Mouse (Mus musculus): ENCODE data around the gene Kif1c. TPM values are rescaled to one million over a fixed set of nuclear protein-coding genes. Genes with fewer than 3 reads are reported as not detected.
"Not testable (repeated sequence)": the region's sequence is repeated elsewhere in the genome, so short reads cannot be mapped to it uniquely, and the experiment has no call there.

Gene Kif1c
- polyA plus RNA-seq, 1 experiment from 2014 or later, result 4.9 TPM

DNA sequence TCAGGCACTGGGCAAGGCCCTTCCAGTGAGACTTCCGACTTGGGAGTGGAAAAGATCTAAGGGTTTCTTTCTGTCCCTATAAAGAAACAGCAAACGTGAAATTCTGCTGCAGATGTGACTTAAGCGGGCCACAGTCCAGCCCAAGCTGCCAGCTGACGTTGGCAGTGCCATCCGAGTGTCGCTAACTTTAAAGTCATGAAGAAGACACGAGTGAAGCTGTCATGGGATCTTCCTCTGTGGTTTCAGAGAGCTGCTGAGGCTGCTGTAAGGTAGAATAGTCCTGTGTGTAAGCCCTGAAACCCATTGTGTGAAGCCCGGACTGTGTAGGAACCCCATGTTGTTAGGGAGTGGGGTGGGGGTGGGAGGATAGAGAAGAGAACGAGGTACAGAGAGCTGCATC lies 62.3 kb downstream of the Kif1c start:
- no peak overlapping the region for H3K9ac ChIP-seq
- WGBS, result 84% methylated on average over 9 of the region's 9 CpGs
- H3K4me1 ChIP-seq (replicated peaks; ENCODE audit: control insufficient read depth, insufficient read depth, low read length), result peaks cover 18% of the 10 kb centered on the region
- DNase-seq (ENCODE audit: low spot score), result no peak
- no peaks in the 10 kb centered on the region for H3K9me3 ChIP-seq (ENCODE audit: control insufficient read depth, low read length)
- H3K27me3 ChIP-seq (ENCODE audit: control insufficient read depth, insufficient read depth, low read length), result no peaks in the 10 kb centered on the region
- no peaks in the 10 kb centered on the region for H3K36me3 ChIP-seq (replicated peaks; ENCODE audit: control insufficient read depth, insufficient read depth)
- H3K4me2 ChIP-seq (replicated peaks), result no peak overlapping the region
- H3K27ac ChIP-seq, result no peak overlapping the region
- no peak for ATAC-seq (ENCODE audit: low FRiP score)
- H3K4me3 ChIP-seq (replicated peaks; ENCODE audit: low read length), result no peak overlapping the region

DNA sequence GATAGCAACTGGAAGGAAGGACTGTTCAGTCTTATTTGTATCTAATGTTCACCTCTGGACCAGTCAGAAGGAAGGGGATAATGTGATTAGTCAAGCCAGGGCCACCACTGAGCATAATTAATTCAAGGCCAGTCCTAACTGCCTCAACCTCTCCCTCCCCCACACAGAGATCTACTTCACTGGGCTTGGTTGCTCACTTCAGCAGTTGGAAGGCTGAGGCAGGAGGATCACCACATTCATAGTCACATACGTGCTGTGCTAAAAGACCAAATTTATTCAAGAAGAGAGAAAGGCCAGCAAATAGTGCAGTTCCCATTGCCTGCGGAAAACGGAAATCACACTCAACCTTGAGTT lies 63.2 kb downstream of the Kif1c start:
- no peaks in the 10 kb centered on the region for H3K27me3 ChIP-seq (ENCODE audit: control insufficient read depth, insufficient read depth, low read length)
- DNase-seq (ENCODE audit: low spot score) (peak; percentile 51), ATAC-seq (ENCODE audit: low FRiP score) (no peak)
- peak overlapping the region; percentile 83 for H3K27ac ChIP-seq
- no peaks in the 10 kb centered on the region for H3K9me3 ChIP-seq (ENCODE audit: control insufficient read depth, low read length)
- peaks cover 18% of the 10 kb centered on the region for H3K4me1 ChIP-seq (replicated peaks; ENCODE audit: control insufficient read depth, insufficient read depth, low read length)
- H3K36me3 ChIP-seq (replicated peaks; ENCODE audit: control insufficient read depth, insufficient read depth), result peaks cover 6% of the 10 kb centered on the region; the same call in 1 of the 2 replicates
- peak overlapping the region; percentile 83 for H3K9ac ChIP-seq
- peak overlapping the region; percentile 77 for H3K4me3 ChIP-seq (replicated peaks; ENCODE audit: low read length)
- 27% methylated on average over 3 of the region's 3 CpGs for WGBS
- peak overlapping the region; percentile 84 for H3K4me2 ChIP-seq (replicated peaks)

GRCm38 (mm10) chr11:70763936-70764808 lies 63.8 kb downstream of the Kif1c start, which contains the start of gene Zfp3:
TSS of gene Zfp3 (plus strand) at chr11:70764209.
- Histone ChIP-seq H3K27me3 (ENCODE audit: control insufficient read depth, insufficient read depth, low read length) (no peaks in the 10 kb centered on the region), H3K4me3 (replicated peaks; ENCODE audit: low read length) (peak within 1 kb of the TSS; percentile 77), H3K4me1 (replicated peaks; ENCODE audit: control insufficient read depth, insufficient read depth, low read length) (peaks cover 18% of the 10 kb centered on the region), H3K9me3 (ENCODE audit: control insufficient read depth, low read length) (no peaks in the 10 kb centered on the region), H3K36me3 (replicated peaks; ENCODE audit: control insufficient read depth, insufficient read depth) (peaks cover 6% of the 10 kb centered on the region; the same call in 1 of the 2 replicates), H3K27ac (peak within 1 kb of the TSS; percentile 83), H3K4me2 (replicated peaks) (peak within 1 kb of the TSS; percentile 84), H3K9ac (peak within 1 kb of the TSS; percentile 83)
- peak; percentile 88 for ATAC-seq (ENCODE audit: low FRiP score)
- under 1% methylated on average over 78 of the region's 78 CpGs for WGBS
- DNase-seq (ENCODE audit: low spot score), result peak; percentile 65

- Histone ChIP-seq H3K4me3 (replicated peaks; ENCODE audit: low read length) (no peak overlapping the region), H3K27ac (no peak overlapping the region), H3K36me3 (replicated peaks; ENCODE audit: control insufficient read depth, insufficient read depth) (peaks cover 8% of the 10 kb centered on the region), H3K9ac (no peak overlapping the region), H3K4me1 (replicated peaks; ENCODE audit: control insufficient read depth, insufficient read depth, low read length) (peaks cover 18% of the 10 kb centered on the region), H3K4me2 (replicated peaks) (no peak overlapping the region), H3K27me3 (ENCODE audit: control insufficient read depth, insufficient read depth, low read length) (no peaks in the 10 kb centered on the region), H3K9me3 (ENCODE audit: control insufficient read depth, low read length) (no peaks in the 10 kb centered on the region)
- DNase-seq (ENCODE audit: low spot score) (no peak), ATAC-seq (ENCODE audit: low FRiP score) (no peak)
- WGBS, result 88% methylated on average over 16 of the region's 16 CpGs
Measured at GRCm38 (mm10) chr11:70765776-70766445, 65.6 kb downstream of the Kif1c start.

DNA sequence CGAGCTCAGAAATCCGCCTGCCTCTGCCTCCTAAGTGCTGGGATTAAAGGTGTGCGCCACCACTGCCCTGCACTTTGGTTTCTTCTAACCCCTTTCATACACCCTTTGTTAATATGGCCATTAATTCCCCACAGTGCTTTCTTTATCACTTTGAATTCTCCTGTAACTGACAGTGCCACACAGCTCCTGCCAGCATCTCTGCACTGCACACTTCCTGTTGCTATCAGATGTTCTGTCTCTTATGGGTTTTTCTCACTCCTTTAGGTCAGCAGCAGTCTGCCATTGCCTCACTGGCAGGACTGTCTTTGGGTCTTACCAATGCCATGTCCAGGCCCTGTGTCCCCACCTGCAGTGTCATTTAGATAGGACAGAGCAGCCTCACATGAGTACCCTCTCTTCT lies 70.5 kb downstream of the Kif1c start:
- no peak for ATAC-seq (ENCODE audit: low FRiP score)

GRCm38 (mm10) chr11:70776830-70777571 lies 76.7 kb downstream of the Kif1c start:
- H3K27me3 ChIP-seq (ENCODE audit: control insufficient read depth, insufficient read depth, low read length), result no peaks in the 10 kb centered on the region
- H3K4me2 ChIP-seq (replicated peaks), result no peak overlapping the region
- peaks cover 30% of the 10 kb centered on the region for H3K36me3 ChIP-seq (replicated peaks; ENCODE audit: control insufficient read depth, insufficient read depth)
- no peak overlapping the region for H3K27ac ChIP-seq
- H3K4me3 ChIP-seq (replicated peaks; ENCODE audit: low read length), result no peak overlapping the region
- 31% methylated on average over 17 of the region's 17 CpGs for WGBS
- H3K4me1 ChIP-seq (replicated peaks; ENCODE audit: control insufficient read depth, insufficient read depth, low read length), result peaks cover 5% of the 10 kb centered on the region; the same call in 1 of the 2 replicates
- DNase-seq (ENCODE audit: low spot score) (peak; percentile 77), ATAC-seq (ENCODE audit: low FRiP score) (peak; percentile 73; the same call in 1 of the 2 replicates)
- no peak overlapping the region; the same call in 1 of the 2 replicates for H3K9ac ChIP-seq
- no peaks in the 10 kb centered on the region for H3K9me3 ChIP-seq (ENCODE audit: control insufficient read depth, low read length)

More for the DNA sequence above, 70.5 kb downstream of the Kif1c start:
- Histone ChIP-seq H3K4me2 (replicated peaks) (no peak overlapping the region), H3K4me3 (replicated peaks; ENCODE audit: low read length) (no peak overlapping the region), H3K36me3 (replicated peaks; ENCODE audit: control insufficient read depth, insufficient read depth) (peaks cover 48% of the 10 kb centered on the region), H3K9ac (no peak overlapping the region), H3K9me3 (ENCODE audit: control insufficient read depth, low read length) (no peaks in the 10 kb centered on the region), H3K4me1 (replicated peaks; ENCODE audit: control insufficient read depth, insufficient read depth, low read length) (no peaks in the 10 kb centered on the region), H3K27ac (no peak overlapping the region), H3K27me3 (ENCODE audit: control insufficient read depth, insufficient read depth, low read length) (no peaks in the 10 kb centered on the region)
- DNase-seq (ENCODE audit: low spot score), result no peak
- 92% methylated on average over 3 of the region's 3 CpGs for WGBS

- 70% methylated on average over 6 of the region's 6 CpGs for WGBS
- H3K27me3 ChIP-seq (ENCODE audit: control insufficient read depth, insufficient read depth, low read length), result no peaks in the 10 kb centered on the region
- DNase-seq (ENCODE audit: low spot score) (no peak), ATAC-seq (ENCODE audit: low FRiP score) (no peak)
- no peak overlapping the region for H3K4me2 ChIP-seq (replicated peaks)
- H3K36me3 ChIP-seq (replicated peaks; ENCODE audit: control insufficient read depth, insufficient read depth), result peaks cover 24% of the 10 kb centered on the region; the same call in 1 of the 2 replicates
- H3K9ac ChIP-seq, result no peak overlapping the region
- H3K4me1 ChIP-seq (replicated peaks; ENCODE audit: control insufficient read depth, insufficient read depth, low read length), result peaks cover 5% of the 10 kb centered on the region; the same call in 1 of the 2 replicates
- no peak overlapping the region for H3K4me3 ChIP-seq (replicated peaks; ENCODE audit: low read length)
- H3K27ac ChIP-seq, result no peak overlapping the region
- H3K9me3 ChIP-seq (ENCODE audit: control insufficient read depth, low read length), result no peaks in the 10 kb centered on the region
Measured at GRCm38 (mm10) chr11:70777634-70778033, 77.3 kb downstream of the Kif1c start.

DNA sequence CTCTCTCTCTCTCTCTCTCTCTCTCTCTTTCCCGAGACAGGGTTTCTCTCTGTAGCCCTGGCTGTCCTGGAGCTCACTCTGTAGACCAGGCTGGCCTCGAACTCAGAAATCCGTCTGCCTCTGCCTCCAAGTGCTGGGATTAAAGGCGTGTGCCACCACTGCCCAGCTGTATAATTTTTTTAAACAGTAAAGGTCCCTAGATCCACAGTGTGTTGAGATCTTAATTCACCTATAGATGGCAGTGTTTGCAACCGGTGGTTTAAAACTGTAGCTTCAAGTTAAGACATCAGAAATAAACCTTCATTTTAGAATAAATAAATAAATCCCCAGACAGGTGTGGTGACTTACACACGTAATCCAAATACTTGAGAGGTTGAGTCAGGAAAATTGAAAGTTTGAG lies 77.7 kb downstream of the Kif1c start:
- 32% methylated on average over 6 of the region's 6 CpGs for WGBS

More for the DNA sequence above, 77.7 kb downstream of the Kif1c start:
- H3K9ac ChIP-seq; H3K4me1 ChIP-seq (replicated peaks; ENCODE audit: control insufficient read depth, insufficient read depth, low read length); H3K27ac ChIP-seq; H3K27me3 ChIP-seq (ENCODE audit: control insufficient read depth, insufficient read depth, low read length); H3K4me2 ChIP-seq (replicated peaks); H3K9me3 ChIP-seq (ENCODE audit: control insufficient read depth, low read length); ATAC-seq (ENCODE audit: low FRiP score); H3K4me3 ChIP-seq (replicated peaks; ENCODE audit: low read length): not testable (repeated sequence)
- H3K36me3 ChIP-seq (replicated peaks; ENCODE audit: control insufficient read depth, insufficient read depth), result peaks cover 19% of the 10 kb centered on the region; the same call in 1 of the 2 replicates
- DNase-seq (ENCODE audit: low spot score), result peak; percentile 60

Data from hindbrain, embryonic 14.5 days (tissue).